Mouse (Mus musculus): ENCODE results near the gene Zbtb16.

Zbtb16 gene

DNA sequence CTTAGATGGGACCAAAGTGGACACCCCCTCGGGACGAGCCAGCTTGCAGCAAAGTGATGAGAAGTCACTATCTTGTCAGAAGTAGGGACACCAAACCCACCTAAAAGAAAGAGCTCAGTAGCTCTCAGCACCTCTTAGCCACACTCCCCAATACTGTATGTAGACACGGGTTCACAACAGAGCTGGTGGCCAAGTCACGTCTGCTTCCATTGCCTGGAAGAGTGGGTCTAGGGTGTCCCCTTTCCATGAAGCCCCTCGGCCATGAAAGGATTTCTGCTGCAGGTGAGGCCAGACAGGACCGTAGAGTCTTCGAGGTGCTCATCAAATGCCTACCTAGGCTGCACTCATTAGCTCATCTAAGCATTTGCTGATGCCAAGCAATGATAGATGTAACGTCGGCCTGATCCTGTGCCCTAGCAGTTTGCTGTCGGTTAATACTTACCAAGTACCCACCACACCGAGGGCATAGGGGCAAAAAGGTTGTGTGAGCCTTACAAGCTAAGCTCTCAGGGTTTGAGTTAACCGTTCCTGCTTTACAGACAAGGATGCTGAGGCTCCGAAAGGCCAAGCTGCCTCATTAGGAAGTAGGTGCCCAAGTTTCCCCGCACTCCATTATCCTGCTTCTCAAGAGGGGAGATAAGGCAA lies 94.5 kb downstream of the Zbtb16 start:
- DNase-seq = no peak

DNA sequence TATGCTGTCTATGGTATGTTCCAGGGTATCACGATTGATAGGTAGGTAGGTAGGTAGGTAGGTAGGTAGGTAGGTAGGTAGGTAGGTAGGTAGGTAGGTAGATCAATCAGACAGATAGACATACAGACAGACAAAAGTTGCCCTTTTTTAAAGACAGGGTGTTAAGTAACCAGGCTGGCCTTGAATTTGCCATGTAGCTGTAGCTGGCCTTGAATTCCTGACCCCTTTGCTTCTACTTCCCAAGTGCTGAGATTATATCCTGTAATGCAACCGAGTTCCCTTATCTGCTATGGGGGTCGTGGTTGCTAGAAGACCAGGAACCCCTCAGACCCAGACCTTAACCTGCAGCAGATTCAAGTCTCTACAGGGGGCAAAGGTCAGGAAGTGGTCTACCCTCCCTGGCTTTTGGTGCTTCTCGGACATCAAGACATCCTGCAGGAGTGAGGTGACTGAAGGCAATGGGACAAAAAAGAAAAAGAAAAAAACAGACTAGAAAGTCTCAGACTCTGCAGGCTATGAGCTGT lies 95.2 kb downstream of the Zbtb16 start:
- DNase-seq = no peak

DNA sequence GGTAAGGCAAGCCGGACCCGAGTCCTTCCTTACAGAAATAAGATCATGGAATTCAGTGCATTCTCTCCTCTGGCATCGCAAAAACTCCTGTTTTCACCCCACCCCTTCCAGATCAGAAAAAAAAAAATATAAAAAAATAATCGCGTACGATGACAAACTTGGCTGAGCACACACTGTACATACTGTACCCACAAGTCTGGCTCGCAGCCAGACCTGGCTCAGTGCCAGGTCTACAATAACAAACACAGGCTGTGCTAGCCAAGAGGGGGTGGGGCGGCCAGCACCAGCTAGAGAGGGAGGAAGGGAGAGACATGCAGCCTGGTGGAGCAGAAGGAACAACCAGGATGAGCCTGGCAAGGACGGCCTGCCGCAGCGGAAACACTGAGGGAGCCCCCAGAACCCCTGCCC lies 95.9 kb downstream of the Zbtb16 start:
- peak; percentile 96 for DNase-seq

DNA sequence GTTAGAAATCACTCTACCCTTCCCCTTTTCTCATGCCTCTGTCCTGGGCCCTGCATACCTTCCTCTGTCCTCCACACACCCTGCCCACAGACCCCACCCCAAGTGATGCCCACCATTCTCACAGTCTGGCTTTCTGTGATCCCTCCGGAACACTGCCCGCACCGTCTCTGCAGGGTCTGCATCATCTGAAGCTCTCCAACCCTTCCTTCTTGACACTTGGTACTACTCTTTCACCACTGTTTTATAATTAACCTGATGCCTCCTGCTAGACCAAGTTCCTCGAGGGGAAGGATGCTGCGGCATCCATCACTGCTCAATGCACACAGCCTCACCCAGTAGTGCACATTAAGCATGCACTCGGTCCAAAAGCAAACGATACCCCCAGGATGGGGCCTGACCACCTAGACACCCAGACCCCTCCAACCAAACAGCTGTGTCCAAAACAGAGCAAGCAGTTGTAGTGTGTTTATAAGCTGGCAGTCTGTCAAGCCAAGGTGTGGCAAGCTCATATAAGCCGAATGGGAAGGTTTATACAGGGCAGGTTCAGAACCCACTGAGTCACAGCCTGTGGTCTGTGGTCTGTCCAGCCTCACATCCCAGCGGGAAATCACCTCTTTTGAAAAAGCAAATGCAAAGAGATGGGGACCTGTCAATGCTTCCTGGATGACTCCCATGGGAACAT lies 97.1 kb downstream of the Zbtb16 start:
- no peak for DNase-seq

DNA sequence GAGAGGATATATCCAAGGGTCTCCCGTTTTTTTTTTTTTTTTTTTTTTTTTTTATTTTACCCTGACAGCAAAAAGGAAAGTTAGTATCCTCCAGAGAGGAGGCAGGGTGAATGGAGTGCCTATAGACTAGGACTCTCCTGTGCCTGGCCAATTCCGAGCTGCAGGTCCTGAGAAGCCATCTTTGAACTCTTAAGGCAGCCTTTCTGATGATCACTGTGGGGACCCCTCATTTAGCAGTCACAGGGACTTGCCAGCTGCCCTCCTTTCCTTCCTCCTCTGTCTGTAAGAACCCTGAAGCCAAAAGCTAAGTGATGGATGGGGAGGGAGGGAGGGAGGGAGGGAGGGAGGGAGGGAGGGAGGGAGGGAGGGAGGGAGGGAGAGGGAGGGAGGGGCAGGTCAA lies 98.1 kb downstream of the Zbtb16 start:
- no peak for DNase-seq

DNA sequence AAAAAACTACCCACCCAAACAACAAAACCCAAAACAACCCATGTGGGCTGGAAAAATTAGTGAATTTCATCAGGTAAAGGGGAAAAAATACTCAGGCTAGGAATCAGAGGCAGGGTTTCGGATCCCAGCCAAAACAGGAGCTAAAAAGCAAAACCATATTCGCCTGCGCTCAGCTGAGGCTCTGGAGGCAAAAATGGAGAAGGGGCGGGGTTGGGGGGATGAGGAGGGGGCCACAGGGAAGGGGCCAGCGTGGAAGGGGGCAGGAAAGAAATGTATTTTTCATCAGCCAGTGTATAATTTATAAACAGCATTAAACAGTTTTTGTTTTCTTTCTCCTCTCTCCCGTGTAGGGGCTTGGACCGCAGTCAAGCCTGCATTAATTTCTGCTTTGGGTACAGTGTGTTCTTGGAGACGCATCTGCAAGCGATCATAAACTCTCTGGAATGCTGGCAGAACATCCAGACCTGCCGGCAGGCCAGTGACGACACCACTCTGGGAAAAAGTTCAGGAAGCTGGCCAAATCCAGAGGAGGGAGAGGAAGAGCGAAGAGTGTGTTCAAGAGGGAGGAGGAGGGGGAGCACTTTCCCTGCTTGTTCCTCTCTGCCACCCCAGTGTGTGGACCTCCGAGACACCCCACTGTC lies 98.7 kb downstream of the Zbtb16 start:
- peak; percentile 97 for DNase-seq

DNA sequence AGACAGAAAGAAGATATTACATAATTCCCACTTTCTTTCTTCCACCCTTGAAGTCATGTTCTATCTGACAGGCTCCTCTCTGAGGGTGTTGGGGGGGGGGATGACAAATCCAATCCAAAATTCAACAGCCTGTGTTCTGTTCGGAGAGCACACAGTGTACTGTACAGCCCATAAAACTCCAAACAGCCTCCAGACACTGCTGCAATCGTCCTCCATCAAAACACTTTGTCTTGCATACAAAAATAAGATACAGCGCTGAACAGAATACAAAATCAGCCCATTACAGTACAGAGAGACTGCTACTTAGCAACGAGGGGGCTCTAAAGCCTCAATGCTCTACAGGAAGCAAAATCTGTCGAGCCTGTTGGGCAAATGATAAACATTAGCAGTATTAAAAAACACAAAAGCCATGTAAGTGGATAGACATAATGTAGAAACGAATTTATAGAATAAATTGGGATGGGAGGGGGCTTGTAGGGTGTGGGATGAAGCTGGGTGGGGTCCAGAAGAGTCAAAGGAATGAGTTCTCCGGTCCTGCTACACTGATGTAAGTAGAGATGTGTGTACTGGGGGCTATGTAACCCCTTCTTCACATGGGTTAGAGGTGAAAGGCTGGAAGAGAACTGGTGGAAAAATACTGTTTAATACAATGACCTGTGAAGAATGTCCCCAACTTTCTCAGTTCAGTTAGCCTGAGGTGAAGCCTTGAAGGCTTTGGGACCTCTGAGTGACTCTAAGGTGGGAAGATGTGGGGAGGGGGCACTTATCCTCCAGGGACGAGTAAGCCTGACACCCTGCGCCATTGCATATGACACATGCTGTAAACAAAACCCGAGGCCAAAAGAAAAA lies 99.4 kb downstream of the Zbtb16 start:
- DNase-seq = peak; percentile 84

DNA sequence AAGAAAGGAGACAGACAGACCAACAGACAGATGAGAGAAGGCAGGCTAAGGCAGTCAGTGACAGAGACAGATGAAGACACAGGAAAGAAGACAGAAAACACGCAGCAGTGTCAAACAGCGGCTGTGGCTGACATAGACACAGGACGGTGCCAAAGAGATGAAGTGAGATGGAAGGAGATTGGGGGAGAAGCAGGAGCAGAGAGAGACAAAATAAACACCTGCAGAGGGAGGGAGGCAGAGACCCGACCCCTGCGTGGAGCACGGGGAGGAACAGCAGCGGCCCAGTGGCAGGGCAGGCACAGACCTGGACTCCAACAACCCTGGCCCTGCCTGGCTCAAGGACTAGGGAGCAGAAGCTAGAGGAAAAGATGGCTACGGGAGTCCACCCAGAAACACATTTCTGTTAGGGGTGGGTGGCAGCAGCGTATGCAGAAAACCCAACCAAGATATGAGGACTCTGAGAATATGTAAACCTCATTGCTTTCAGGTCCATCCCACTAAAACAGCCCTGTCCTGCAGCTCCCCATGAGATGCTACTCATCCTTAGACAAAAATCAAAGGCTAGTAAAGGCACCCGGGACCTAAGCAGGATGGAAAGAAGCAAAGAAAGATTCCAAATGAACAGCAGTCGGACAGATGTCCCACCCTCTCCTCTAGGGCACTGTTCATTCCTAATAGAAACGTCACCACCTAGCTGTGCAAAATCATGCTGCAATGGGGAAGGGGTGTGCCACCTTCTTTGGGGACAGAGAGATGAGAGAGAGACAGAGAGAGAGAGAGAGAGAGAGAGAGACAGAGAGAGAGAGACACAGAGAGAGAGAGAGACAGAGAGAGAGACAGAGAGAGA lies 100.3 kb downstream of the Zbtb16 start:
- no peak for DNase-seq

DNA sequence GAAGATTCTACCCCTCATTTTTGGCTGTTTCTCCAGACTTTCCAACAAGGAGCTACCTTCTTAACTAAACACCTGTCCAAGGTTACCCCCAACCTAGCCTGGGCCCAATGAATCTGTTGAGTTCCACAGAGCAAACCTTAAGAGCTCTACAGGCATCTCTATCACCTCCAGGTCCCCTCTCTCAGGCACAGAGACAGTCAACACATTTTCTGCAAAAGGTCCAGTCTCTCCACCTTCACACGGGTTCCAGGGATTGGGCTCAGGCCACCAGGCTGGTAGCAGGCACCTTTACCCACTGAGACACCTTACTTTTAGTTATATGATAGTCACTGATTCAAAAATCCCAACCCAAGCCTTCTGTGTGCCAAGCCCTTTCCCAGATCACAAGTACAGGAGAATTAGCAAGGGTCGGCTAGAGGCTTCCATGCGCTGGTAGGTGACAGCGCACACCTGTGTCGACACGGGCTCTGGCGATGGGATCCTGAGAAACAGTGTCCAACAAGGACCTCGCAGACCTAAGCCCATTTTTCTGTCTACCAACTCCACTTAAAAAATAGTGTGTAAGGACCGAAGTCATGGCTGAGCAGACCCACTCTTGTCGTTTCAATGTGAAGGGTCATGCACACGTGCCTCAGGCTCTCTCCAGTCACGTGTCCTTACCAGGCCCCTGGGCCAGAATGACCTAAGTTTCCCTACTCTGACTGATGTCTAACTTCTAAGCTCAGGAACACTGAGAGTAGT lies 101.1 kb downstream of the Zbtb16 start:
- DNase-seq = no peak

DNA sequence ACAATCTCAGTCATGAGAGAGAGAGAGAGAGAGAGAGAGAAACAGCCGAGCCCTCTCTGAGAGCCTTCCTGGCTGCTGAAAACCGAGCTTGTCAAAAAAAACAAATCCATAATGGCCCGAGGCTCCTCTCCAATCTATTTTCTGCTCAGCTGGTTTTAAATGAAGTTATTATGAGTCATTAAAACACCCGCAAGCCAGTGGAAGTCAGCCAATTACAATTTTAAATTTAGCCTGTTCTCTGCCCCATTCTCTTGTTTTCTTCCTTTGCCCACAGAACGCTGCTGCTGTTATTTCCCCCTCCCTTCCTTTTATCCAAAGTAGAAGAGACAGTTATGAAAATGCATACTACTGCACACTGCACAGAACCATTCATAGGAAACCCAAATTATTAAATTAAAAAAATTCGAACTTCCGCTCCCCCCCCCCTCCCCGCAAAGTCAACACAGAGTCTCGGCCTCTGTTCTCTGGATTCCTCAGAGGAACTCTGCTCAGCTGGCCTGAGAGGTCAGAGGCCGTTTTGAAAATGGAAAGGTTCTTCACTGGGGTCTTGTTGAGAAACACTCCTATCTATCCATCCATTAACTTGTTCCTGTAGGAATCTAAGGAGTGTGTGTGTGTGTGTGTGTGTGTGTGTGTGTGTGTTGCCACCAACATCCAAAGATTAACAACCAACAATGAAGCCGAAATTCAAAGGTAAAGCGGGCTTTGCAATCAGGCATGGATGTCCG lies 102.0 kb downstream of the Zbtb16 start:
- peak; percentile 91 for DNase-seq

DNA sequence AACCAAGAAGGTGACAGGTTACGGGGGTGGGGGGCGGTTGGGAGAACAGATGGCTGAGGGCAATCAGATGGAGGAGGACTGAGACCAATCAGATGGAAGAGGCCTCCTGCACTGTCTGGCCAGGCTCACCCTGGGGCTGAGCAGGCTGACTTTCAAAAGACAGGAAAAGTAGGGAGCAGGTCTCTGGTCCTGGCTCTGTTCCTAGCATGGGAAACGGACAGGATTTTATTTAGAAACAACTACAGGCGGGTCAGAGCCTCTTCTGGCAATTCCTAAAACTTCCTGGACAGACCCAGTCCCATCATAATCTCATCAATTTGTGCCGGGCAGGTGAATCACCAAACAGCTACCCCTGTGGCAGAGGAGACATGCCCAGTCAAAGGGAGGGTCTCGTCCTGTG lies 102.9 kb downstream of the Zbtb16 start:
- DNase-seq = no peak

DNA sequence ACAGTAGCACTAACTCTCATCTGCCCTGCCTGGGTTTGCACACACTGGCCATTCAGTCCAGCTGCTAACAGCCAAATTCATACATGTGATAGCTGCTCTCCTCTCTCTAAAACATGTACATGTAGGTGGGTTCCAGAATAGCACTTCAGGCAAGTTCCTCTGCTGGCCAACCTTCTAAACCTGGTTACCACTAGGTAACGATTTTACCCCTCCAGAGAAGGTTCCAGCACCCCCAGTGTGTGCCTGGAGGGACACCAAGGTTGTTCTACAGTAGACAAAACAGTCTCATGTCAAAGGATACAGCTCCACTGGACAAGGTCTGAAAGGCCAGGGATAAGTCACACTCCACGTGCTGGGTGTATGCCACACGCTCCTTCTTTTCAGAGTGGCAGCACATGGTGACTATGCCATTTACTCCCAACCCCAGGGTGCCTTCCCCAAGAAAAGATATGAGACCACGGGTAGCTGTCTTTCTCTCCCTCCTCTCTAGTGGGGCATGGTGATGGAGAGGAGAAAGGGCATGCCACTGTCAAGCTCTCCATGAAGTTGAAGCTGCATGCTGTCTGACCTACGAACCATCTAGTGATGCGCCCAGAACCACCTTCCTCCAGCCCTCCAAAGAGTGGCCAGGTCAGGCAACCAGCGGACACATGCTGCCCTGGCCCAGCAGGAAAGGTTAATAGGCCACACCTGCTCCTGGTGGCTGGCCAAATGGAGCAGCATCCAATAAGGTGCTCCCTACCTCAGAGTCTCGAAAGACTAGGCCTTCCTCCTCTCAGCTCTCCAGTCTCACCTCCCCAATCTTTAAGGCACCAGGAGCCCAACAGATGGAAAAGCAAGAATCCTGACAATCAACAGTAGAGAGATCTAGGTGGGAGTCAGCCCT lies 104.1 kb downstream of the Zbtb16 start:
- DNase-seq = no peak

DNA sequence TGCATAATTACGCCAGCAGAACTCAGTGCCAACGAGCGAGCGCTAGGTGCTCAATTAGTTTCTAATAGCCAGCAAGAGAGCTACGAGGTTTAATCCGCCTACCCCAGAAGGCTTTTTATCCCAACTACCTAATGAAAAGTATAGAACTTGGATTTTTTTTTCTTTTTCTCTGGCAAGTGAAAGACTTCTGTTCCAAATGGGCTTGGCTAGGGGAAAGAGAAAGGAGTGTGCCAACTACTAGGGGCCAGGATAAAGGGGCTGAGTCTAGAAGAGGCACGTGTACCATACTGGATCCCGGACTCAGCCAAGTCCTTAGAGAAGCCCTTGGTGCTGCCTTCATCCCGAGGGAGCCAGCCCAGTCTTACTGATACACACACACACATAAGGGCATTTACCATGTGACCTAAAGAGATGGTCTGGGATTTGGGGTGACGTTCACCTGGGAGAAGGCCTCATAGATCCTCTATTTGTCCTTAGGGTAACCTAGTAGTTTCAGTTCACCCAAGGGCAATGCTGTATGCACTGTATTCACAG lies 105.5 kb downstream of the Zbtb16 start:
- no peak for DNase-seq

DNA sequence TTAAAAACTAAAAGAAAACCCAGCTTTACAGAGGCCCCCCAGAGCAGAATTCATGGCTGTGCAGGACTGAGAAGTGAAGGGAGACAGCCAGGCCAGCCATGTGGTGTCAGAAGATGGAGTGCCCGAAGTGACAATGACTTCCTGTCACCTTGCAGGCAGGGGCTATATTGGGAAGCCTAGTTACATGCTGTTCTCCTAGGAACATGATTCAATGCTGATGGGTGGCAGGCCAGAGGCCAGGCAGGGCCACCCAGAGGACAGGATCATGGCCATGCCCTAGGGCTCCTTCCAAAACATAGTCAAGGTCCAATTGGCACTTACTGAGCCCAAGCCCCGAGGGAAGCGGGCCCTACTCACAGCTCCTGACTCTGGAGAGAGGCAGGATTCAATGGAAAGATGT lies 106.6 kb downstream of the Zbtb16 start:
- DNase-seq = no peak

DNA sequence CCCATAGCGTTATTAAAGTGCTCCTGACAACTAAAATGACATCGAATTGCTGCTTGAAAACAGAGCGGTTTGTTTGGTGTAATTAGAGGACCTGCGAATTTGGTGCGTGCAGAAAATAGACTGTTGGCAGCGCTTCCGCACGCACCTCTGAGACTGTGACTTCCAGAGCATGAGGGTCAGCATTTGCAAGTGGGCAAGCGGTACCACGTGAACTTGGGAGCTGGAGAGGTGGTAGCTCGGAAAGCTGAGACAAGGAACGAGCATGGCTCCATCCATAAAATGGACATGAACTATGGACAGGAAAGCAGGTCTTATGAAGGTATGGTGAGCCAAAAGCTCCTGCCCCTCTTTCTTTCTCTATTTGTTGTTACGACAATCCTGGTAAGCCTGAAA lies 107.3 kb downstream of the Zbtb16 start:
- DNase-seq = no peak

DNA sequence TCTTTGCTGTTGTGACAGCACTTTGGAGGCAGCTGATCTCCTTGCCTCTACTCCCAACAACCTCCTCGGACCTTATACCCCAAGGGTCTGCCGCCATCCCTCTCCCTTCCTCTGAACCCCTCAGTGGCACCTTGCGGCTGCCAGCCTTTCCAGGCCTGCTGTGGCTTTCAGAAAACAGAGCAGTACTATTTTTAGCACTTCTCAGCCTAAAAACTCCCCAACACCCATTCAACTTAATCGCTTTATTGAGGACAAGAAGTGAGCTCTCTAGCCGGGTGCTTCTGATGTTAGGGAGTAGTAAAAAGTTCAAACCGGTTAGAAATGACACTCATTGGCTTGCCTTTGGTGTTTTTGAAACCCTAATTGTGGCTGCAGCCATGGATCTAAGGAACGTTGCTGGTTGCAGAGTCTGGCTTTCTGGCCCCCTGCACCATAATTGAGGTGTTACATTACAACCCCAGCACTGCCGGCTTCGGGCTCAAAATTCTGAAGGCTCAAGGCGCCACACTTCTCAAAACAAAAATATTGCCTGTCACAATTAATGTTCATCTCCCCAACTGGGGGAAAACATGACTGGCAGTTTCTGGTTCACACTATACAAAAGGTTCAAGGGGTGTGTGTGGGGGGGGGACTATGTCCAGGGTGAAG lies 107.8 kb downstream of the Zbtb16 start:
- no peak for DNase-seq

DNA sequence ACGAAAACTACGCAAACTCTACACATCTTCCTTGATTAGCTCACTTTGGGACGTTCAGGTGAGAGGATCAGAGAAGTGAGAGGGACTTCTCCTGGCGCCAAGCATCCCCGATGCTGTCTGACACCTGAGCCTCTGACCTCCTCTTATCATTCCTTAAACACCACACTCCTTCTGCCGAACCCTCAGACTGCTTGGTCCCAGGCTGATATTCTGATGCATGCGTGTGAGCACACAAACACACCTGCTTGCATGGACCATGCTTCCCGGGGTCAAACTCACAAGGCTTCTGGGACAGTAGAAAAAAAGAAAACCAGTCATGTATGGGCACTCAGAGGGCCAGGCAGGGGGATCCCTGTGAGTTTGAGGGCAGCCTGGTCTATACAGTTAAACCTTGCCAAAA lies 109.7 kb downstream of the Zbtb16 start:
- no peak for DNase-seq

DNA sequence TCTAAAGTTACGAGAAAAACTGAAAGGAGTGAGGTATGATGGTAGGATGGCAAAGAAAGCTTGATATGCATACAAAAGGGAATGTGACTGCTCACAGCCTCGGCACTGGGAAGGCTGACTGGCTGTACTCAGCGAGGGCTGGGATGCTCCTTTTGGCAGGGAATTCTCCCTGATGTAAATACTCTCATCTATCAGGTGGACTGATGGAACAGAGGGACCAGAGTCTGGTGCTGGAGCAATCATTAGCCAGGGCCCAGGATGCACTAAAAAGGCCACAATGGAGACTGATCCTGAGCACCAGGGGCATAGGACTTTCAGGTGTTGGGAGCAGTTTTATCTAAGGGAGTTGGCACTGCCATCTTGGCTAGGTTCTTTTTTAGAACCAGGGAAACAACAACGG lies 110.1 kb downstream of the Zbtb16 start:
- no peak for DNase-seq

DNA sequence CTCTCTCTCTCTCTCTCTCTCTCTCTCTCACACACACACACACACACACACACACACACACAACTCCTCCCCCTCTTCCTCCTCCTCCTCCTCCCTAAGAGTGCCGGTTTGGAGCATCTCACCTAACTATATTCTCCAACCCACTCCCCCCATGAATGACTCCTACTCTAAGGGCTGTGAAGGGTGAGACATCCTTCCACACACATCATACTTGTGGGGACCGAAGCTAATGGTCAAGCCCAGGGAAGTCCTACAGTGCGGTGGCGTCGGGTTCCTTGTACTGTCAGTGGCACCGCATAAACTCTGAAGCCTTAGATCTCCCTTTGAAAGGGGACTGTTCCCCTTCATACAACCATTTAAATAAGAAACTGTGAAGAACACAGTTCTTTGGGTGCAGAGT lies 110.9 kb downstream of the Zbtb16 start:
- no peak for DNase-seq

All from layer of hippocampus, adult 9-11 months (tissue).